Mouse (Mus musculus): ENCODE measurements around the gene Rras2.

Gene Rras2

DNA sequence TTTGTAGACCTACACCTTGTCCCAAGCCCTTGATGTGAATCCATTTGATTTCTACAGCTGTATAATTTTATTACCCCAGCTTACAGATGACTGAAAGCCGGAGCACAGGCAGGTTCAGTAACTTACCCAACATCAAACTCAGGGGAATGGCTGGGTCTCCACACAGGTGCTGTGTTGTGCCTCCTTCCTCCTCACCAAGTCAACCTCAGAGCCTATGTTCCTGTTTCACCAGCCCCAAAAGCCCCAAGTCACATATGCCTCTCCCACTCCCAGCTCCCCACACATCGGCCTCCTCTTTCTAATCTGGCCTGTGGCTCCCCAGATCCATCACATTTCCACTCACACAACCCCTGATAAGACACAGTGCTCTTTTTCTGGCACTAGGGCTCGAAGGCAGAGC lies 2.6 kb downstream of the Rras2 start:
- DNase-seq (ENCODE audit: low read depth, low spot score) = no peak

DNA sequence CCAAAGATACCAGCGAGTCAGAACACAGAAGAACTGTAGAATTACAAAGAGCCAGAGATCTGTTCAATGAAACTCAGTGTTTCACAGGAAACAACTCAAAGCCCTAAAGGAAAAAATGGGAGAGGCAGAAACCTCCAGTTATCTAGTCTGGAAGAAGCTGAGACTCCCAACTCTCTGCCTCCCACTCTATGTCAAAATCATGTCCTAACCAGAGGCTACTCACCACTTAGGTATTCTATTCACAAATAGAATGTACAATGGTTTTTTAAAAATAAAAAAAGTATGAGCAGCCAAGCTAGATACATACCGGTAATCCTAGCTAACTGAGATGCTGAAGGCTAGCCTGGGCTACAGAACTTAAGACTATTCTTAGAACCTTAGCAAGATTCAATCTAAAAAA lies 3.3 kb downstream of the Rras2 start:
- DNase-seq (ENCODE audit: low read depth, low spot score) = no peak

DNA sequence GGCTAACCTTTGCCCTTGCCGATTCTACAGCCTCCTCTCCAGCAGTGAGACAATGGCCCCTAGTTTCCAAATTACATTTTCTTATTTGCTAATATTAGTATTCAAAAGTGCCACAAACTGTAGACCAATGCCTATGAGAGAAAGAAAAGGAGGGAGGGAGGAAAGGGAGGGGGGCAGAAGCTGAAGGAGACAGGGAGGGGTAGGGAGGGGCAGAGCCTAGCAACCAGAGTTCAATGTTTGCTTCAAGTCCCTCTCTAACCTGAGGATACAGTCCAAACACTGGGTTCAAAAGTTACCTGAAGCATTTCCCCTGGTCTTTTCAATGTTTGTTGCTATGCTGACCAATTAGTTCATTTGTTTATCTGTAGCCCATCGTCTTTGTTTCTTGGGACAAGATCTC lies 7.1 kb downstream of the Rras2 start:
- no peak for DNase-seq (ENCODE audit: low read depth, low spot score)

DNA sequence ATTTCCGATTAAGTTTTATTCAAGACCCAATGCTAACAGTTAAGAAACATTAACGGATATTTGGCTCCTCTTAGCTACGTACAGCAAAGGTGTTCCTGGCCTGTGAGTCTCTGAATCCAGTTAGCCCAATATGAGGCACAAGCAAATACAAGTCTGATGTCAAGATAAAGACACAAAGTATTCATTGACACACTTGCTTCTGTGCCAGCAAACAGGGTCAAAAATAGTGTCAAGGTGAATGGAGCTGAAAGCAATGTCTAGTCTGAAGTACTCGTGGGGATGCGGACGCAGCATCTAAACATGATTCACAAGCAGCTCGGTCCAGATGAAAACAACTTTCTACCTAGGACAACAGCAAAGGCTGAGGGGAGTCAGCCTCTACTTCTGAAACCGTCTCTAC lies 11.7 kb downstream of the Rras2 start:
- DNase-seq (ENCODE audit: low read depth, low spot score) = no peak

DNA sequence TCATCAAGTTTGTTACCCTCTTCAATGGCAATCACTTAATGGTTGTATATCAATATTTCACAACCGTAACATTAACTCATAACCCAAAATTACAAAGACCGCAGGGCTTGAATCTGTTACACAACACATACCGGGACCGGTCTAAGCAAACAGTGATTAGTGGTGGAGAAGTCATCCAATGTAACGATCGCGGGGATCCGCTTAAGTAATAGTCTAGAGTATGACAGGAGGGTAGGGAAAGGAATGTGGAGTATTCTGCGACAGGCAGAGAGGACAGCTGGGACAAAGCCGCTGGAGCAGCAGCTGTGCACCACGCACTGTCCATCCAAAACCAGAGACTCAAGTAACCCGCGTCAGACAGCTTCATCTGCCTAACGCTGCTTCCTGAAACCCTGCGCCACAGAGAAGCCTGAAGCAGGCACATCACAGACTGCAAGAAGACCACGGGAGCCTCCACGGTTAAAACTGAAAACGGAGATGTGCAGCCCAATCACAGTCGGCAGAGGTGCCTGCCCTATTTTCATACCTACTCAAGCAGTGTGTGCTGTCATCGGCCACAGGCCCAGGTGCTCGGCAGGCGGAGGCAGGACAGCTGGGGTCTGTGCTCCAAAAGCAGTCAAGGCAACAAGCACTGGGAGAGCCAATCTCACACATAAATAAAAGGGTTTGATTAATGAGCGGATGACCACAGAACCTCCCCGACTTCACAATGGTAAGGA lies 13.8 kb downstream of the Rras2 start:
- no peak for DNase-seq (ENCODE audit: low read depth, low spot score)

DNA sequence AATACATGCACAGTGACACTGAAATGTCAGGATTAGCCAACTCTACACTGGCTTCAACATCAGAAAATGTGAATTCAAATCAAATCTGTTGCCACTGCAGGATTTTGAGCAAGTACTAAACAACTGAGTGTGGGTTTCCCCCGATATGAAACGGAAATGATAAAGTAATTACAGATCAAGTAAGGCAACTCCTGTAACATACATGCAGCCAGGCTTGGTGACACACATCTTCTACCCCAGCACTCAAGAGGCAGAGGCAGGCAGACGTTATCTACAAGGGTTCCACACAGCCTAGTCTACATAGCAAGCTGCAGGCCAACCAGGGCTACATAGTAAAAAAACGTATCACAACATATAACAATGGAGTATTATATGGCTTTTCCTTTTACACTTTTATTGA lies 14.4 kb downstream of the Rras2 start:
- DNase-seq (ENCODE audit: low read depth, low spot score) = no peak

DNA sequence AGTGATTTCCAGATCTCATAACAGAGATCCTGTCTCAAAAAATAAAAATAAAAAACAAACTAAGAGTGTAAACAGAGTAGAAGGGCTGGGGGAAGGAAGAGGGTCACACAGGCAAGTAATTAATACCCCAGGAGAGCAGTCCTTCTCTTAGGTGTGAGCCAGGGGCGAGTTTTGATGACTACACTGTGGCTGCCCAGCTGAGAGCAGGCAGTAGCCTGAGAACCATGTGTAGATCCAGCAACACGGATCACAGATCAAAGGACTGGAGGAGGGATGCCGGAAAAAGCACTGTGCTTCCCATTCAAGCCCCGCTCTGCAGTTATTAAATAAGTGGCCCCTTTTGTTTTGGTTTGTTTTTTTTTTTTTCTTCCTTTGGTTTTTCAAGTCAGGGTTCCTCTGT lies 15.0 kb downstream of the Rras2 start:
- no peak for DNase-seq (ENCODE audit: low read depth, low spot score)

DNA sequence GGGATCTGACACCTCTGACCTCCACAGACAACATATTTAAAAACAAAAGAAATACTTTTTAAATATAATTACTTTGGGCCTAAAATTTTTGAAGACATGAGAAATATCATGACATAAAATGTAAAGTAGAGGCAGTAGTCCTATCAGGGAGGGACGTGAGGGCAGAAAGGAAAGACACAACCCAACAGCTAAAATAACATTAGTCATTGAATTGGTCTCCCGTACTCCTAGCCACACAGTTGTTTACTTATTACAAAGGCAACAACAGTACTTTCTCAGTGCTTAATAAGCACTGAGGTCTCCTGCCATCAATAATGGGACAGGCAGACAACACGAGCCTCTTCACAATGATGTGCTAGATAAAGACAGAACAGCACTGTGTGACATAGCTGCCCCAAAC lies 16.2 kb downstream of the Rras2 start:
- DNase-seq (ENCODE audit: low read depth, low spot score) = no peak

DNA sequence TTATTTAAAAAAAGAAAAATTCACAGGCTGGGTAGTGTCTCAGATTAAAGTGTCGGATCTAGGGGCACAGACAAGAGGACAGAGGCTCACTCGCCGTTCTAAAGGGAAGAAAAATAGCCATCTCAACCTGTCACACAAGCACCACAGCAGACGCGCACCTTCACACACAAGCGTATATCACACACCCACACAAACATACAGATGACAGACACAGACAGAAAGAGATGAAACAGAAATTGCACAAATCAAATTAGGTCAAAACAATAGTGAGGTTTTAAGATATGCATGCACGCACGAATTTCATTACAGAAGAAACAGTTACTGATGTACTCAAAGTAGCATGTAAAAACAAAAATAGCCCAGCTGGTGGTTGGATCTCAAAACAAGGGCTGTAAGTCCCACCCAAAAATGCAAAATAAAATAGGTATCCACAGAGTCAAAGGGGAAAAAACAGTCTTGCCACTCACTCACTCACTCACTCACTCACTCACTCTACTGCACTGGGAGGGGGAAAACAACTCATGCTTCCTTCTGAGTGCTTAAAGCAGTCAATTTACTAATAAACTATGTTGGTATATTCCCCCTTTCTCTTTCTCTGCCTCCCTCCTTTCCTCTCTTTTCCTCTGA lies 23.9 kb downstream of the Rras2 start:
- DNase-seq (ENCODE audit: low read depth, low spot score) = no peak

DNA sequence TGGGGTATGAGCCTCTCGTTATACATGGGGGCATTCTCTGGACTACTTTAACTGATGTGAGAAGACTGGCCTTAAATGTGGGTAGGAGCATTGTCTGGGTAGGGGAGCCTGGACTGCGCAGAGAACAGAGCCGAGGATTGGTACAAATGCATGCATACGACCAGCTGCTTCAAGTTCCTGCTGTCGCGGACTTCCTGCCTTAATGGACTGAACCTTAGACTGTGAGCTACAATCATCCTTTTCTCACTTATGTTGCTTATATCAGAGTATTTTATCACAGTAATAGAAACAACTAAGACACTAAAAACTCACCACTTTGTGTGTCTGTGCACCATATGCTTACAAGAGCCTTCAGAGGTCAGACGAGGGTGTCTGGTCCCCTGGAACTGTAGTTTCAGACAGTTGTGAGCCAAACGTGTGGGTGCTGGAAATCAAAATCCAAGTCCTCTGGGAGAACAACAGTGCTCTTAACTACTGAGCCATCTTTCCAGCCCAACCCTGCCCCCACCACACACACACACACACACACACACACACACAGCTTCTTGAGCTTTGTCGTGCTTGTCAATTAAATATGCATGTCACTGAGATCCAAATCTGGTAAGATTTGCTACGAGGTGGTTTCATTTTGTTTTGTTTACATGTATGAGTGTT lies 26.6 kb downstream of the Rras2 start:
- DNase-seq (ENCODE audit: low read depth, low spot score) = no peak

DNA sequence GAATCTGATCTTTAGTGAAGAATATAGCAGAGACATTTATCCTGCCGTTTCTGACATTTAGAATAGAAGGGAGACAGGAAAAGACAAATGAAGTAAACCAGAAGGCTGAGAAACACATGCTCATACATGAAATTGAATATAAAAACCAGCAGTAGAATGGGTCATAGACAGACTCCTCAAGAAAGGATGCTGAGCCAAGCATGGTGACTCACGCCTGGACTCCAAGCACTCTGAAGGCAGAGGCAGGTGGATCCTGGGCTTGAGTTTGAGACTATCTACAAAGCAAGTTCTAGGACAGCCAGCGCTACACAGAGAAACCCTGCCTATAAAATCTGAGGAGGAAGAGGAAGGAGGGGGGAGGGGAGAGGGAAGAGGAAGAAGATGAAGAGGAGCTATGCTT lies 27.4 kb downstream of the Rras2 start:
- DNase-seq (ENCODE audit: low read depth, low spot score) = no peak

DNA sequence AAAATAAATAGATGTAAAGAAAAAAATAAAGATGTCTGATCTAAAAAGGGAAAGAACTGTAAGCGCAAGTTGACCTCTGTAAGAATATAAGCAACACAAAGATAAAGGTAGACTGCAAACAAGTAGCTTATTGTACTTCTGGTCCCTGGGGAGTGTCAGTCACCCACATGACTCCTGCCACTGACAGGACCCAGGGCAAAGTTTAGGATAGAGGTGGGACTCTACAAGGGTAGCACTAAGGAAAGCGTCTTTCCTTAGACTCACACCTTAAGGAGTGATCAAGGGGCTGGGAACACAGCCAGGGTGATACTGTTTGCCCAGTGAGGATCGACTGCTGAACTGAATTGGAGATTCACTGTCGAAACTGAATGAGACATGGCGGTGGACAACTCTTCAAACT lies 28.7 kb downstream of the Rras2 start:
- DNase-seq (ENCODE audit: low read depth, low spot score) = no peak

DNA sequence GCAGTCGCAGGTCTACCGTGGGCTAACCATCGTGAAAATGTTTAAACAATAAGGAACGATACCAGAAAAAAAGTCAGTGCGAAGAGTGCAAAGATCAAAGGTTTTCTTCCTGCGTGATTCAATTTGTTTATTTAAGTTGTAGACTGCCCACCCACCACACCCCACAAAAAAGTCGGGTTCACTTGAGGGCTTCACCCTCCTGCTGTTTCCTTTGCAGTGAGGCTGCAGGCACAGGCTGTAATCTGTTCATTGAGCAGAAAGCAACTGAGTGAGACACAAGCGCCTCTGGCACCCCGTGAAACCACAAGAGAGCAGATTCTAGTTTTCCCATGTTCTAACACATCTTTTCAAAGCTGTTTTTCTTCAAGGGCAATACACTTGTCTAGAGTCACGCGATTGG lies 29.6 kb downstream of the Rras2 start:
- no peak for DNase-seq (ENCODE audit: low read depth, low spot score)

DNA sequence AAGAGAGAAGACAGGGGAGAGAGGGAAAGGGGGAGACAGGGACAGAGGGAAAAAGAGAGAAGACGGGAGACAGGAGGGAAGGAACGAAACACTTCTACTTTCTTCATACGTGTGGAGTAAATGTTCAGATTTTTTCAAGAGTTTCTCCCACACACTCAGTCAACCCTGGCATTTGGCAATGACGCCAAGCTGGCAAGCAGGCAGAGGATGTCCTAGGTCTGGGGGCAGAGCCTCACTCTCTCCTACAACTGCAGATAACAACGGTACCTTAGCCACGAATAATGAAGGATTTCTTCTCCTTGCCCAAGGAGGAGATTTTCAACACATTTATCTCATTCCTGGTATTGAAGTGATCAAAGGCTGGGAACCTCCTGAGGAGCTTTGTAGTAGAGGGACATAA lies 30.2 kb downstream of the Rras2 start:
- no peak for DNase-seq (ENCODE audit: low read depth, low spot score)

DNA sequence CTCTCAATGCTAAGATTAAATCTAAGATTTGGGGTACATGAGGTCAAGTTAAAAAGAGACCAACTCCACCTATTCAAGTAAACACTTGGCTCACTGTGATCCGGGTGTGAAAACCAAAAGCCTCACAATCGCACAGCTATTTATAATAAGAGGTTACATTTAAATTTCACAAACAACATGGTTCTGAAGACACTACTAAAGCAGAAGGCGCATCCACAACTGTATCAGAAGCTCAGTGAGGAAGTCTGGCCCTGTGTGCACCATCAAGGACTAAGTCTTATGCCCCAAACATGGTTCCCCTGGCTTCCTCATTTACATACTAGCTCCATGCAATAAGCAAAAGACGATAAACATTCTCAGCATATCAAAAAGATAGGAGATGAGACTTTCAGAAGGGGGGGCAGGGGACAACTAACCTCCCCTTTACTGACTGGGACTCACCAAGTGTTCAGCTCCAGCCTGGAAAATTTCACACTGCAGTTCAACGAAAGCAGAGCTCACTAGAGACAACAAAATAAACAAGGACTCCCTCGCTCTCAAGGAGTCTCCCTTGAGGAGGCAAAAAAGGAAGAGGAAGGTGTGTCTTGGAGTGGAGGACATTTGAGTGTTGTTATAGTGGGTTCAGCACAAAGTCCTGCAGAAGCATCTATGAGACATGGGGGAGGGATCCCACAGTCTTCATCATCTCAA lies 31.4 kb downstream of the Rras2 start:
- no peak for DNase-seq (ENCODE audit: low read depth, low spot score)

DNA sequence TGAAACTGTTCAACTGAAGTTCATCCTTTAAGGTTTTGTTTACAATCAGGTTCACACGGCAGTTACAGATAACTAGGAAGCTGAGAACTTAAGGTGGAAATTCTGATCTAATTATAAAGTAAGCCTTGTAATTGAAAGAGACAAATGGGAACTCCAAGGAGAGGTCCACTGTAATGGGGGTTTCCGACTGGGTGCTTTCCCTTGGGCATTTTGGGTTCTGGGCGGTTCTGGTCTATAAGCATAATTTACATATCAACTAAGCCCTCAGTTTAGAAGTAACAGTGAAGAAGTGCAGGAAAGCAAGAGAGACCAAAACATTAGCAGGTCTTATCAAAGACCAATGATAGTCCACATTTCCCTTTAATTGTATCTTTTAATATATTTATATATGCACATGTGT lies 33.8 kb downstream of the Rras2 start:
- DNase-seq (ENCODE audit: low read depth, low spot score) = no peak

DNA sequence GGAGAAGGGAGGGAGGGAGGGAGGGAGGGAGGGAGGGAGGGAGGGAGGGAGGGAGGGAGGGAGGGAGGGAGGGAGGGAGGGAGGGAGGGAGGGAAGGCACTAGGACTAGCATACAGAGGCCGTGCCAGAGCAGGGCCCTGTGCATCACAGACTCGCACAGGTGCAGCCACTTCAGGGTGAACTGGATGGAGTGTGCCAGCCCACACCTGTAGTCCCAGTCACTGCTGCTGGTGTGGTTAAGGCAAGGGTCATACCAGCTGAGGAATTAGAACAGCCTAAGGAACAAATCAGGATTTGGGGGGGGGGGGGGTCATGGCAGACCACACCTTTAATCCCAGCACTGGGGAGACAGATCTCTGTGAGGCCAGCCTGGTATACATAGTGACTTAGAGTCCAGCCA lies 34.5 kb downstream of the Rras2 start:
- no peak for DNase-seq (ENCODE audit: low read depth, low spot score)

DNA sequence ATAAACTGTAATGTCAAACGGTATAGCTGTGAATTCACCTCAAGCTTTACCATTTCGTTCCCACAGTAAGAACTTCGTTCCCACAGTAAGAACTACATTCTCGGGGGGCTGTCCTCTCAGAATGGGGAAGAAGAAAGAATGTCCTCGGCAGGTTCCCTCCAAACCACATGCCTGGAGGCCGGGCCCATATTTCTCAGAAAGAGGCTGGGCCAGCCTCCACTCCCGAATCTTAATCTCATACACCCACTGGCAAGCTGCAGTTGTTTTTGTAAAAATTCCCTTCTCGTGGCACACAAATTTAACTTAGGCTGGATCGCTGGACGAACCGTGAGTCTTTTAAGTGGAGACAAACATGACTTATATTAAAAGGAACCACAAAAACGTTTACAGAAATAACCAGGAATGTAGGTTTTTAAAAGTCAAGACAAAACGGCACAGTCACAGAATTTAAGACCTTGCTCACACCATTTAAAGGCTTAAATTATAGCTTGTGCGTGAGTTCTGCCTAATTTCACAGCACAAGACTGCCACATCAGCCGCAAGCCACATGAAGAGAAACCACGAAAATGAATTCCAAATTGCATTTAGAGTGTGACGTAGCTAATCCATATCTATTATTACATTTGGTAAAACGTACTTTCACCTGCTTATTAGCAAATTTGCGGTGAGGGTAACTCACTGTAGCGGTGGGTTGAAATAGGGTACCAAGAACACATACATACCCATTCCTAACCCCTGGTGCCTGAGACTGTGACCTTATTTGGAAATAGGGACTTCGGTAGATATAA lies 35.8 kb downstream of the Rras2 start:
- no peak for DNase-seq (ENCODE audit: low read depth, low spot score)

DNA sequence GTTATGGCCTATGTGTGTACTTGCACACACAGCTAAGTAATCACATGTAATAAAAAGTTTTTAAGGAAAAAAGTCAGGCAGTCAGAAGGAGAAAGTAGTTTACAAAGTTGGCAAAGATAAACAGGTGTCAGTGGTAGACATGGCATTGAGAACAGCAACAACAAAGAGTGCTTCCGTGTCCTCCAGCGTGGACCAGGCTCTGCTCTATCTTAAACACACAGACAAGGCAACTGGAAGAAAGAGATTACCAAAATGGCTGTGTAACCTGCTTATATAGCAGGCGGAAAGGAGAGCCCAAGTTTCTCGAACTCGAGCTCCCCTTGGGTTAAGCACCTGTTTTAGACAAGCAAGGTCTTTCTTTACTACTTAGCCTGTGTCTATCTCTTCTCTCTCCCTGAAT lies 37.3 kb downstream of the Rras2 start:
- no peak for DNase-seq (ENCODE audit: low read depth, low spot score)

DNA sequence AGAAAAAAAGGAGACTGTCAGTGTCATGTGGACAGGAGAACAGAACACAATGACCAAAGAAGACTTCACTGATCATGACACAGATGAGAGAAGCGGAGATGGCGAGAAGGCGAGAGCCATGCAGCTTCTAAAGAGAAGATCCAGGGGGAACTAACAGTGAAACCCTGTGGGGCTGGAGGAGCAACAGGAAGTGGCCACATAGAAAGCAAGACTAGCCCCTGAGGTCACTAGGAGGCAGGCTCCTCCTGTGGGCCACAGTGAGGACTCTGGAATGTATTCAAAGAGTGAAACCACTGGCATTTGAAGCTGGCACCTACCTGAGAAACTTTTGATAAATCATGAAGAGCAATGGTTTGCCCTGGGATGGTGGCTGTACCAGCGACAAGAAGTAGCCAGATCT lies 38.2 kb downstream of the Rras2 start:
- DNase-seq (ENCODE audit: low read depth, low spot score) = no peak

DNA sequence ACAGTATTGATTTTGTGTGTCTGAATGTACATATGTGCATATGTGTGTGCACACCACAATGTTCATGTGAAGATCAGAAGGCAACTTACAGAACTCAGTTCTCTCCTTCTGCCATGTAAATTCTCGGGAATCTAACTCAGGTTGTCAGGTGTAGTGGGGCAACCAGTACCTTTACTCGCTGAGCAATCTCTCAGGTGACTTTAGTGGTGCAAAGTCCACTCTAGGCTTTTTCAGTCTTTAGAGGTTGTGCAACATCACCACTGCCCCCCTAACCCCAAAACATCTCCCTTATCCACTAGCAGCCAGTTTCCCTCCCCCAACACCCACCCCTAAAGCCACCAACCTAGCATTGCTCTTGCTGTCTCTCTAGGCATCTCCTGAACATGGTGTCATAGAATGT lies 43.0 kb downstream of the Rras2 start:
- DNase-seq (ENCODE audit: low read depth, low spot score) = no peak

DNA sequence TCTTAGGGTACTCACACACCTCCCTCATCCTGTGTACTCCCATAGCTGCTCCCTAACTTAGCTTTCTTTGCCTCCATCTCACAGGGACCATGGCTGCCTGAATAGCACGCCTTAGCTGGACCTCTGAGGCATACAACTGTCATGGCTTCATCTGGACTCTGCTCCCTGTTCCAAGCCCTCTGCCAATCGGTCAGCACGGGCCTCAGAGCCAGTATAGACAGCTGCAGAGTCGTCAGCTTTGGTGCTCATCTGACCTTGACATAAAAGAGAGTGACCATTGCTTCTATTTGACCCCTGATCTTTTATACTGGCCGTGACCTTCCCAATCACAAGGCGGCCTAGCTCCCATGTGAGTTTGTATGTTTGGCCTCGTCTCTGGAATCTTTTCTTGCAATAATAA lies 43.4 kb downstream of the Rras2 start:
- DNase-seq (ENCODE audit: low read depth, low spot score) = no peak
